Mouse (Mus musculus) retina, embryonic 14.5 days (tissue): ENCODE data around the gene Samm50.

Source experiments
- DNase-seq: peaks from one replicate; pipeline ENCODE4 v3.0.0-alpha.2; 2015; ENCODE audit warnings: low spot score

The Samm50 gene

GRCm38 (mm10) chr15:84211564-84211963 is 19.5 kb downstream of the Samm50 start:
- DNase-seq, result no peak

GRCm38 (mm10) chr15:84212031-84212755 is 20.2 kb downstream of the Samm50 start:
- peak; percentile 95 for DNase-seq

GRCm38 (mm10) chr15:84212756-84213105 is 20.7 kb downstream of the Samm50 start:
- no peak for DNase-seq

GRCm38 (mm10) chr15:84213162-84213739 is 21.2 kb downstream of the Samm50 start:
- DNase-seq, result no peak

GRCm38 (mm10) chr15:84214476-84214875 is 22.4 kb downstream of the Samm50 start:
- no peak for DNase-seq

- no peak for DNase-seq
Observed at GRCm38 (mm10) chr15:84215273-84215672, 23.2 kb downstream of the Samm50 start.

- no peak for DNase-seq
Observed at GRCm38 (mm10) chr15:84216026-84216425, 24.0 kb downstream of the Samm50 start.

- no peak for DNase-seq
Observed at GRCm38 (mm10) chr15:84216461-84217084, 24.5 kb downstream of the Samm50 start.

- no peak for DNase-seq
Observed at GRCm38 (mm10) chr15:84217969-84218782, 26.1 kb downstream of the Samm50 start.

- DNase-seq, result no peak
Observed at GRCm38 (mm10) chr15:84218783-84219271, 26.8 kb downstream of the Samm50 start.

GRCm38 (mm10) chr15:84221539-84221938 is 29.5 kb downstream of the Samm50 start:
- no peak for DNase-seq

- DNase-seq, result no peak
Observed at GRCm38 (mm10) chr15:84223423-84223822, 31.4 kb downstream of the Samm50 start.

- no peak for DNase-seq
Observed at GRCm38 (mm10) chr15:84224779-84225178, 32.7 kb downstream of the Samm50 start.

- no peak for DNase-seq
Observed at GRCm38 (mm10) chr15:84226918-84227317, 34.9 kb downstream of the Samm50 start.

GRCm38 (mm10) chr15:84230661-84231060 is 38.6 kb downstream of the Samm50 start:
- DNase-seq, result no peak

- DNase-seq, result no peak
Observed at GRCm38 (mm10) chr15:84231113-84231712, 39.2 kb downstream of the Samm50 start.

GRCm38 (mm10) chr15:84231721-84232561 is 39.9 kb downstream of the Samm50 start, which contains the start of gene Parvb:
Gene Parvb, plus strand, starts transcription at chr15:84232043.
- peak; percentile 62 for DNase-seq

GRCm38 (mm10) chr15:84232609-84233008 is 40.6 kb downstream of the Samm50 start:
- no peak for DNase-seq

GRCm38 (mm10) chr15:84234794-84235581 is 42.9 kb downstream of the Samm50 start:
- peak; percentile 54 for DNase-seq

GRCm38 (mm10) chr15:84235646-84236045 is 43.6 kb downstream of the Samm50 start:
- DNase-seq, result no peak
